Mouse (Mus musculus) limb, embryonic 14.5 days (tissue): ENCODE measurements at regions not wholly inside any gene's neighbourhood (a gene's known extent, or its start where the extent isn't known, plus 50 kb on each side); places are given as distances from the start of the nearest gene placed in this dataset.
A peak's percentile ranks its signal among the peaks of the same experiment; 100 is the strongest.

ENCODE experiments used
- ATAC-seq: fragments of 200-750 bp; cut with Nextera tagmentation; 2 replicates; pipeline ENCODE4 v1.8.0; 2017; ENCODE audit warnings: low read depth, moderate number of reproducible peaks, moderate TSS enrichment; ENCODE audit not compliant: low FRiP score
- DNase-seq: peaks from one replicate; pipeline ENCODE4 v3.0.0-alpha.2; 2015; ENCODE audit warnings: low spot score
- H3K27ac ChIP-seq: fragments of 300-500 bp; sonication (generic); replicated peaks from 2 replicates; pipeline ENCODE4 v1.5.1; 2014; ENCODE audit warnings: low read depth, mild to moderate bottlenecking, low read length, moderate library complexity, mixed read lengths
- H3K27me3 ChIP-seq: fragments of 300-500 bp; sonication (generic); 2 replicates; pipeline ENCODE4 v1.6.1; 2014; ENCODE audit warnings: low read length, mixed read lengths; ENCODE audit not compliant: control insufficient read depth, insufficient read depth
- H3K36me3 ChIP-seq: fragments of 300-500 bp; sonication (generic); 2 replicates; pipeline ENCODE4 v1.6.1; 2014; ENCODE audit warnings: mild to moderate bottlenecking, low read length, moderate library complexity, mixed read lengths; ENCODE audit not compliant: control insufficient read depth, insufficient read depth
- H3K4me1 ChIP-seq: fragments of 300-500 bp; sonication (generic); 2 replicates; pipeline ENCODE4 v1.6.1; 2014; ENCODE audit warnings: antibody characterized with exemption, low read length, mixed read lengths; ENCODE audit not compliant: control insufficient read depth, insufficient read depth
- H3K4me2 ChIP-seq: fragments of 300-500 bp; sonication (generic); replicated peaks from 2 replicates; pipeline ENCODE4 v1.6.1; 2014; ENCODE audit warnings: low read depth, mild to moderate bottlenecking, low read length, moderate library complexity; ENCODE audit not compliant: severe bottlenecking
- H3K4me3 ChIP-seq: fragments of 300-500 bp; sonication (generic); replicated peaks from 2 replicates; pipeline ENCODE4 v1.5.1; 2014; ENCODE audit warnings: low read length
- H3K9ac ChIP-seq: fragments of 300-500 bp; sonication (generic); 2 replicates; pipeline ENCODE4 v1.6.1; 2014; ENCODE audit warnings: mild to moderate bottlenecking, low read depth, low read length, moderate library complexity; ENCODE audit not compliant: severe bottlenecking
- H3K9me3 ChIP-seq: fragments of 300-500 bp; sonication (generic); 2 replicates; pipeline ENCODE4 v1.6.1; 2016; ENCODE audit warnings: low read length; ENCODE audit not compliant: control insufficient read depth
- POLR2A ChIP-seq: fragments of 200-500 bp; IDR thresholded peaks from 2 replicates; pipeline ENCODE4 v1.8.0; 2012; ENCODE audit warnings: inconsistent platforms, mild to moderate bottlenecking, moderate library complexity, borderline replicate concordance; ENCODE audit not compliant: insufficient read depth, insufficient read length; ENCODE audit errors: extremely low read depth
- WGBS: fragments of 180-500 bp; shearing (Covaris S2); extraction: QIAGEN DNeasy Blood & Tissue Kit; methylation state at CpG from one replicate; pipeline ENCODE4 v1.1.7; 2014; 5-methylcytosine and 5-hydroxymethylcytosine counted together

GRCm38 (mm10) chrX:21293666-21294065 lies 118.2 kb upstream of the Gm21876 start:
- Histone ChIP-seq H3K4me1 (no peaks in the 10 kb centered on the region), H3K27ac (no peak overlapping the region), H3K4me3 (no peak overlapping the region), H3K4me2 (no peak overlapping the region), H3K36me3 (no peaks in the 10 kb centered on the region), H3K9me3 (no peaks in the 10 kb centered on the region), H3K9ac (no peak overlapping the region), H3K27me3 (no peaks in the 10 kb centered on the region)
- DNase-seq (no peak), ATAC-seq (no peak)
- 20% methylated on average over 5 of the region's 5 CpGs for WGBS
- no peak for TF ChIP-seq POLR2A

DNA sequence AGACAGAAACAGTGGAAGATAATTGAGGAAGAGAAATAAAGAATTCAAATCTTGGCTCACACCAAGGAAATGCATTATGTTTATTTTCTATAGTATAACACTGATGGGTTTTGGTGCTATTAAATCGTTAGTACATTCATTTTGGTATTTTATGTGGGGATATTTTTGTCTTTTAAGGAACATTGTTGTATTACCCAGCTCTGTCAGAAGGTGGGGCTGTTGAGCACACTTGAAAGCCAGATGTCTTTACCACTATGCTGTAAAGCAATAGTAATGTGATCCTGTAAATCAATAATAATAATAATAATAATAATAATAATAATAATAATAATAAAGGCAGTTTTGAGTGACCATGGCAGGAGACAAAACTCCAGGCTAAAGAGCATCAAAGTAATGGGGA lies 120.0 kb upstream of the Gm21876 start:
- ATAC-seq (no peak), DNase-seq (no peak)
- no peaks in the 10 kb centered on the region for H3K27me3 ChIP-seq
- H3K4me1 ChIP-seq: no peaks in the 10 kb centered on the region
- no peak overlapping the region for H3K9ac ChIP-seq
- H3K4me2 ChIP-seq: no peak overlapping the region
- no peak for TF ChIP-seq POLR2A
- H3K4me3 ChIP-seq: no peak overlapping the region
- H3K9me3 ChIP-seq: no peaks in the 10 kb centered on the region
- WGBS: 18% methylated on average over 1 of the region's 1 CpGs
- no peaks in the 10 kb centered on the region for H3K36me3 ChIP-seq
- H3K27ac ChIP-seq: no peak overlapping the region

- Histone ChIP-seq H3K9ac (no peak overlapping the region), H3K36me3 (no peaks in the 10 kb centered on the region), H3K4me2 (no peak overlapping the region), H3K27me3 (no peaks in the 10 kb centered on the region), H3K9me3 (no peaks in the 10 kb centered on the region), H3K27ac (no peak overlapping the region), H3K4me3 (no peak overlapping the region), H3K4me1 (no peaks in the 10 kb centered on the region)
- no peak for TF ChIP-seq POLR2A
- ATAC-seq (no peak), DNase-seq (no peak)
- WGBS: 70% methylated on average over 6 of the region's 6 CpGs
Observed at GRCm38 (mm10) chrX:21297349-21297748, 121.9 kb upstream of the Gm21876 start.

GRCm38 (mm10) chrX:21334499-21335032 lies 149.8 kb upstream of the Agtr2 start:
- H3K9me3 ChIP-seq: no peaks in the 10 kb centered on the region
- H3K4me1 ChIP-seq: no peaks in the 10 kb centered on the region
- H3K4me3 ChIP-seq: peak overlapping the region; percentile 38
- H3K27ac ChIP-seq: no peak overlapping the region
- WGBS: 41% methylated on average over 13 of the region's 13 CpGs
- ATAC-seq (no peak), DNase-seq (peak; percentile 50)
- no peaks in the 10 kb centered on the region for H3K36me3 ChIP-seq
- TF ChIP-seq POLR2A: no peak
- H3K4me2 ChIP-seq: peak overlapping the region; percentile 43
- H3K27me3 ChIP-seq: no peaks in the 10 kb centered on the region
- H3K9ac ChIP-seq: peak overlapping the region; percentile 31; the same call in 1 of the 2 replicates

GRCm38 (mm10) chrX:21344397-21344796 lies 139.9 kb upstream of the Agtr2 start:
- no peak for DNase-seq
- 54% methylated on average over 1 of the region's 1 CpGs for WGBS
- Histone ChIP-seq H3K36me3 (no peaks in the 10 kb centered on the region), H3K4me3 (no peak overlapping the region), H3K27ac (no peak overlapping the region), H3K4me1 (no peaks in the 10 kb centered on the region), H3K27me3 (no peaks in the 10 kb centered on the region), H3K4me2 (no peak overlapping the region), H3K9ac (no peak overlapping the region), H3K9me3 (no peaks in the 10 kb centered on the region)
- no peak for TF ChIP-seq POLR2A
- ATAC-seq: no peak

DNA sequence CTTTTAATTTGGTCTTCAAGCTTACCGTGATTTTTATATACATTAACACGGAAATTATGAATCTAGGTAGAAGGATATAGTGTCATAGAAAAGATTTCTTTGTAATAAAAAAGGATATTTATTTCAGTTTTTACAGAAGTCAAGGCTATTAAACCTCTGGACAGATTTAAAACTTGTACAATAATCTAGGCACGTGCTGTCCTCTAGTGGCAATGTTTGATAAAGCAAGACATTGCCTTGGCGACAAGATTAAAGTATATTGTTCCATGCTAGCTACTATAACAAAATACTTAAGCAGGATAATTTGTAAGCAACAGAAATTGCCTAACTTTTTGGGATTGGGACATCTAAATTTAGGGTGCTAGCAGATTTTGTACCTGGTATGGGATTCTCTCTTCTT lies 133.8 kb upstream of the Agtr2 start:
- Histone ChIP-seq H3K4me3 (no peak overlapping the region), H3K4me1 (no peaks in the 10 kb centered on the region), H3K4me2 (no peak overlapping the region), H3K9me3 (no peaks in the 10 kb centered on the region), H3K27ac (no peak overlapping the region), H3K27me3 (no peaks in the 10 kb centered on the region), H3K36me3 (no peaks in the 10 kb centered on the region), H3K9ac (no peak overlapping the region)
- TF ChIP-seq POLR2A: no peak
- 31% methylated on average over 4 of the region's 4 CpGs for WGBS
- no peak for ATAC-seq
- DNase-seq: peak; percentile 53
